Mouse (Mus musculus) retina, adult 2 months (tissue): ENCODE measurements around the gene Sf3a1.
"Not testable (repeated sequence)": the region's sequence is repeated elsewhere in the genome, so short reads cannot be mapped to it uniquely, and the experiment has no call there.

ENCODE experiments used
- DNase-seq: peaks from one replicate; pipeline ENCODE4 v3.0.0-alpha.2; 2012; ENCODE audit warnings: low read depth, low spot score

The Sf3a1 gene

DNA sequence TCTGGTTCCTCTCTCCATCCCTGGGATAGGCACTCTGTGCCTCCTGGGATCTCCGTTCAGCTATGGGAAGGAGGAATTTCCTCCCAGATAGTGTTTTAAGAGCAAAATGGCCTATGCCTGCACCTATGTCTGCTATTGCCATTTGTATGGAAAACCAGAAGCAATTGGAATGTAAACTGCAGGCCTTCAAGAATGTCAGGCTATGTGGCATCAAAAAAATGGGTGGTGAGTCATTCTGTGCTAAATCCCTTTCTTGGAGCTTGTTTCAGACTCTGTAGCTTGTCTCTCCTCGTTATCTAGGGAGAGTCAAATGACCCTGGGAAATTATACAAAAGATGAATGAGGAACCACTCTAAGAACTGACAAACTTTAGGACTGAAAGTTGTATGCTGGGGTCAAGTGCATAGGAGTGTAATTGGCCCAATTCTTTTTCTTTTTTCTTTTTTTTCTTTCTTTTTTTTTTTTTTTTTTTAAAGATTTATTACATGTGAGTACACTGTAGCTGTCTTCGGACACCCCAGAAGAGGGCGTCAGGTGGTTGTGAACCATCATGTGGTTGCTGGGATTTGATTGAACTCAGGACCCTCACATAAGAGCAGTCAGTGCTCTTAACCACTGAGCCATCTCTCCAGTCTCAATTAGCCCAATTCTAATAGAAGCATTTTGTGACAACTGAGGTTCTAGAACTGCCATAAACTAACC, 24.3 kb downstream of the Sf3a1 start:
- no peak for DNase-seq

DNA sequence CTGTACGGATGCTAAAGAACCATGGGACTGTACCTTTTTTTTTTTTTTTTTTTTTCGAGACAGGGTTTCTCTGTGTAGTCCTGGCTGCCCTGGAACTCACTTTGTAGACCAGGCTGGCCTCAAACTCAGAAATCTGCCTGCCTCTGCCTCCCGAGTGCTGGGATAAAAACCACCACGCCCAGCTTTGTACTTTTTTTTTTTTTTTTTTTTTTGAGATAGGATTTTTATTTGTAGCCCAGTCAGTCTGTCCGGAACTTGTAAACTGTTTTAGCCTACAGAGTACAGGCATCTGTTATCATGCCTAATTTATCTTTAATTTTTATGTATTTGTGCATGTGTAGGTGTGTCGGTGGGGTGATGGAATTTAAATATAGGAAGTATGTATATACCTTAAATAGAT, 25.3 kb downstream of the Sf3a1 start:
- not testable (repeated sequence) for DNase-seq

DNA sequence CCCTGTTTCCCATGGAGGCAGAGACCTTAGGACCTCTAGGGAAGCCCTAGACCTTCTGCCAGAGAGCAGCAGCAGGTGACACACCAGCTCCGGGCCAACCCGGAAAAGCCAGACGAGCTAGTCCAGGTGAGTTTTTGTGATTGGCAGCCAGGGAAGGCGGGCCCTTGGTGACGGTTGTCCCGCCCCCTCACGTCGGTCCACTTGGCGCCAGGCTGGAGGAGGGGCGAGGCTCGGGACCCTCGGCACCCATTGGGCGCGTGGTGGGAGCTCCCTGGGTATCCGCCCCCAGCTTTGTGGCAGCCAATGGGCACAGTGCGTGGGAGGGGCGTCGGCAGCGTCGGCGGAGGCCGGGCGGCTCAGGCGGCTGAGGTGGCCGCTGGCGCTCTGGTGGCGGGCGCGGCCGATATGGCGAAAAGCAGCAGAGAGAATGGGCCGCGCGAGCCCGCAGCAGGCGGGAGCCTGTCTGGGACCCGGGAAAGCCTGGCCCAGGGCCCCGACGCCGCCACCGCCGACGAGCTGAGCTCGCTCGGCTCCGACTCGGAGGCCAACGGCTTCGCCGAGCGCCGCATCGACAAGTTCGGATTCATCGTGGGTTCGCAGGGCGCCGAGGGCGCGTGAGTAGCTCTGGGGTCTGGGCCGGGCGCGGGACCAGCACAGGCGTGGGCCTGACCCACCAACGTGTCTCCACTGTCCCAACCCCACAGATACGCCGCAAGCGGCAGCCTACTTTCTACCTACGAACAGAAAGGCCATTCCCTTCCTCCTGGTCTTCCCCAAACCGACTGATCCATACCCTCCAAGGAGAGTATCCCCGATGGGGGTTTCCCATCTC, 26.6 kb downstream of the Sf3a1 start, which contains the start of gene Tbc1d10a:
Tbc1d10a (plus strand) TSS at position 304 of the 832 bp plus-strand sequence.
- DNase-seq: peak; percentile 92

- no peak for DNase-seq
Measured at GRCm38 (mm10) chr11:4187318-4187700, 27.2 kb downstream of the Sf3a1 start.

DNA sequence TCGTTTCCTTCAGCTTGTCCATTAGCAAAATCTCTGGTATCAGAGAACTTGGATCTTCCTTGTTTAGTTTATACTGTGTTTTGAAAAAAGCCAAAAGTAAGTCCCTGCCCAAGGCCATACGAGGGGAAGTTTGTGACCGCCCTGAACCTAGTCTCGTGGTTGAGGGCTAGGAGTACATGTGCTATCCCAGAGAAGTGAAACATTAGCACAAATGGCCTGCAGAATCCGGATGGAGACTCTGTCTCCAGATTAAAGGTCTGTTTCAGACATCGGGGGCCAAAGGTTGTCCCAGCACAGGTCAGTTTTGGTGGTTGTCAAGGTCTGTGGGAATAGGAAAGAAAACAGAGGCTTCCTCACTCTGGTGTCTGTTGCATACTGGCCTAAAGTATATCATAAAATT, 29.0 kb downstream of the Sf3a1 start:
- no peak for DNase-seq

- DNase-seq: no peak
Measured at GRCm38 (mm10) chr11:4190677-4191076, 30.5 kb downstream of the Sf3a1 start.

- DNase-seq: no peak
Measured at GRCm38 (mm10) chr11:4192757-4193156, 32.6 kb downstream of the Sf3a1 start.

GRCm38 (mm10) chr11:4193420-4193819, 33.3 kb downstream of the Sf3a1 start:
- no peak for DNase-seq

GRCm38 (mm10) chr11:4195597-4196031, 35.5 kb downstream of the Sf3a1 start:
- no peak for DNase-seq

DNA sequence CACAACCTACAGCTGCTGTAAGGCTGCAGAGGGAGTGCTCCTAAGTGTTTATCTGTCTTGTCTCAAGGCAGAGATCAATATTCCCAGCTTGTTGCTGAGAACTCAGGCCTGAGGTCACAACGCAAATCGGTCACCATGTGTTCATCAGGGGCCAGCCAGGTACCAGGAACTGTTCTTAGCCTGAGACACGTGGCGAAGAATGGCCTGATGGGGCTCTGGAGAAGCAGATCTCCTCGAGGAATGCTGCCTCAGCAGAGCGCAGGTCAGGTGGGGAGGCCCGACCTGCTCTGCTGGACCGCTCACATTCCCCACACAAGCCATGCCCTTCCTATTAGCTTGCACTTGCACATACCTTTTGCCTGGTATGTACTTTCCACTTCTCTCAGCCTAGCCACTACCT, 36.5 kb downstream of the Sf3a1 start:
- no peak for DNase-seq

GRCm38 (mm10) chr11:4197691-4198090, 37.5 kb downstream of the Sf3a1 start:
- no peak for DNase-seq

GRCm38 (mm10) chr11:4201981-4202700, 42.0 kb downstream of the Sf3a1 start:
- DNase-seq: no peak

DNA sequence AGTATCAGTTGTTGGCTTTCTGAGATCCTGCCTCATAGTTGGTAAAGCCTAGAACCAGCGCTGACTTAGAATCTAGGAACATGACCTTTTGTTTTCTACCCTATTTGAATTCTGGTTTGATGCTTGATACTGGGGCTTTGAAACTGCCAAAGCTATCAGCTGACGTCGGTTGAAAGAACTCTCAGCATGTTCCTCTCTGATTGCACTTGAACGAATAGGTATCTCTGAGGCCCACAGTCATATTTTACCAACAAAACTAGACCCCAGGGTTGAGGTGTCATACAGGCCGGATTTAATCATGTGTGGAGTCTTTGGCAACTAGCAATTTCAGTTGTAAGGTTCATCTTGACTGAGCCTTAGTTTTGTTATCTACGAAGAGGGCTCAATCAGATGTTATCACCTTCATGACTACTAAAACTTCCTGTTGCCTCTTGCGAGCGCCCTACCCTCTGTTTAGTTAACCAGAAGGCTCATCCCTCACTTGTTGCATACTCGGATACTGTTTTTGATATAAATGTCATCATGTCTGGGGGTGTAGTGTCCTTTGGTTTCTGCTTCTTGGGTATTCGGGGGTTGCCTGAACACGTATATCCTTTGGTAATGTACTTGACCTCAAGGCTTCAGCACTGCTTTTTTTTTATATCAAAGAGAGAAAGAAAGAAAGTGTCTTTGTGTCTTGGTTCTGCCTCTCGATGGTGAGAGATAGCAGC, 43.0 kb downstream of the Sf3a1 start:
- DNase-seq: no peak

DNA sequence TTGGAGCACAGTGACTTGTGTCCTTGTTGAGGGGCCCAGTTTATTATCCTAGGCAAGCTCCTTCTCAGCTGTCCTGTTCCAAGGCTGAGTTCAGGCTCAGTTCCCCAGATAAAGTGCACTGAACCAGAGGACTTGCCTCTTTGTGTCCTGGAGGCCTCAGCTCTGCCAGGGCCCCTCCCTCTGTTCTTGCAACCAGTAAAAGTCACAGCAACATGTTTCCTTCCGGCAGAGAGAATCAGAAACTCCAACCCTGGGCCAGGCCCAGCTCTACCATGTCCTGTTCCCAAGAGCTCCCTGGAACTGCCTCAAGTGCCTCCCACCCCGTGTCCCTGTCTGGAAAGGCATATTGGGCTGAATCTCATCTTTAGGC, 43.5 kb downstream of the Sf3a1 start:
- DNase-seq: no peak

DNA sequence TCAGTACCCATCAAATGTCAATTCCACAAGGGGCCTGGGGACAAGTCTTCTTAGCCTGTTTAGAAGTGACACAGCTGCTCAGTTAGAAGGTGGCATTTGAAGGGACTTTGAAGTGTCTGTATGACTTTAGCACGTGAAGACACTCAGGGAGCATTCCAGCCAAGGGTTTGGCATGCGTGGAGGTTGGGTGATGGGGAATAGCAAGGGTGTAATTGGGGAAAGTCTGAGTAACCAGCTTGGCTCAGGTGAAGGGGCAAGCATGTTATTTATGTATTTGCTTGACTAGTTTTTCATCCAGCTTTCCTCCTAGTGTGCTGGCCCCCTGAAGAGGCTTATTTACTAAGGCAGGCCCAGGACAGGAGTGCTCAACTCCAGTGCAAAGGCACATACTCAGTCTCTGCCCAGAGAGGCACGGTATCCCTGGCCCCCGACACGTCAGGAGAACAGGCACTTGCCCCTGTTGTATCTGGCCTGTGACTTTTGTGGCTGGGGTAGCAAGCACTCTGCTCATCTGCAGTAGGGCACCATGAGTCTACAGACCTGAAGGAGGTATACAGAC, 45.0 kb downstream of the Sf3a1 start:
- no peak for DNase-seq

DNA sequence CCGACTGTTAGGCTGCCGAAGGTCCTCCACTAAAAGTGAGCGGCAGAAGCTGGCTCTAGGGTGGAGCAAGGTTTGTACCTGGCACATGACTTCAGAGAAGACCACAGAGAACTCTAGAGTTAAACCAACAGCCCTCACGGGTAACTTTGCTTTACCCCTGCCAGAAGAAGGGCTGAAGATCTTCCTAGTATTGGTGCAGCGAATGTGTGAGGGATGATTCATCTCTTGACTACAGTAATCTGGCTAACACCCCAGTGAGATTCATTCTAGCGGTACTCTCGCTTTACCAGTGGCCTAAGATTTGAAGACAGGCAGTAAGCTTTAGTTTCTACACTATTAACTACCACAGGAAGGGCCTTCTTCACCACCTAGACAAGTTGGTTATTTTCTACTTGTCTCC, 45.8 kb downstream of the Sf3a1 start:
- no peak for DNase-seq

GRCm38 (mm10) chr11:4206563-4206962, 46.4 kb downstream of the Sf3a1 start:
- no peak for DNase-seq

DNA sequence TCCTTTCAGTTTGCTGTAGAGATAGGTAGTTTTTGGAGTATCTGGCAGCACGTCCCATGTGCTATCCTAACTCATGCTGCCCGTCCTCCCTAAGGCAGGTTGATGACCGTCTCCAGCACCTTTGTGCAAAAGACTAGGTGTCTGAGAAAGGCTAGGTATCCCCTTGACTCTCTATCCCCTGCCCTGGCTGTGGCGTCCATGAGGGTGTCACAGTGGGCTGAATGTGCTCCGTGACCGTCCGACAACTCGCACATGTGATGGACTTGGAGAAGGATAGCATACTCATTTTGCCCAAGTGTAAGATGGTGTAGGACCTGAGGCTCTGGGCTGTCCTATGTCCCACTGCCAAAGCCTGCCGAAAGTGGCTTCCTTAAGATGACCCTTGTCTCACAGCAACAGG, 47.5 kb downstream of the Sf3a1 start:
- no peak for DNase-seq

GRCm38 (mm10) chr11:4209556-4209955, 49.4 kb downstream of the Sf3a1 start:
- no peak for DNase-seq

- no peak for DNase-seq
Measured at GRCm38 (mm10) chr11:4210786-4211185, 50.6 kb downstream of the Sf3a1 start.

GRCm38 (mm10) chr11:4213107-4213506, 53.0 kb downstream of the Sf3a1 start:
- DNase-seq: no peak
